Comparison of ENCODE assay signal across 17 mouse cellular contexts in the genomic region with DNA sequence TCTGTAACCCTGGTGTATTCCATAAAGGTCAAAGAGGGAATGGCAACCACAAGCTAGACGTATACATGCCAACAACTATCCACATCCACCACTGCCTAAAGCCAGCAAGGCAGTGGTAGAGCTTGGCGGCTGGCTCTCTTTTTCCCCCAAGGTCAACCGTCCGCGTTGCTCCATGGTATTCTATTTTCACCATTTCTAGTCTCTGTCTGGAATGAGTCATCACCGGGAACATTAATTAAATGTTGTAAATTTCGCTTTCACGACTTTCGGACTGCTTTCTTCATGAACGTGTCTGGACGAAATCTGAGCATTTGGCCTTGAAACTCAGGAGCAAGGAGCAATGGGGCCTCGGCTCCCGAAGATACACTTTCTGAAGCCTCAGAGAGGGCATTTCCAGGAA.
"Had no signal": no experiment of that assay in that cellular context is flagged by ENCODE, and none has a peak within 500 bp of the region (broad histone marks: within the 10 kb centered on the region; RNA-seq: fewer than 3 reads in every experiment).

No protein-coding gene starts in this region.

- H3K4me3 ChIP-seq: liver, embryonic 15.5 days; lung, embryonic 15.5 days; megakaryocyte, embryonic 14.5 days; midbrain, embryonic 13.5 days; midbrain, embryonic 15.5 days; neural tube, embryonic 12.5 days; stomach, embryonic 15.5 days had no signal

- H3K9ac ChIP-seq: liver, embryonic 15.5 days; liver, postnatal 0 days; lung, embryonic 15.5 days; midbrain, embryonic 13.5 days; midbrain, embryonic 15.5 days; neural tube, embryonic 12.5 days; stomach, embryonic 15.5 days had no signal

- DNase-seq: liver, postnatal 0 days; lung, adult 2 months; lung, postnatal 10 days; lung, postnatal 36 days; right cerebral cortex, postnatal 14 days; thymus, postnatal 14 days; thymus, postnatal 36 days had no signal

- H3K27ac ChIP-seq: liver, embryonic 15.5 days; lung, embryonic 15.5 days; macrophage; midbrain, embryonic 13.5 days; midbrain, embryonic 15.5 days; neural tube, embryonic 12.5 days; stomach, embryonic 15.5 days; stomach, postnatal 0 days had no signal

- H3K9me3 ChIP-seq: liver, embryonic 15.5 days; lung, embryonic 15.5 days; megakaryocyte, embryonic 14.5 days; midbrain, embryonic 13.5 days; midbrain, embryonic 15.5 days; neural tube, embryonic 12.5 days; stomach, embryonic 15.5 days had no signal

- H3K4me1 ChIP-seq: liver, embryonic 15.5 days; lung, embryonic 15.5 days; megakaryocyte, embryonic 14.5 days; midbrain, embryonic 13.5 days; midbrain, embryonic 15.5 days; neural tube, embryonic 12.5 days; stomach, embryonic 15.5 days had no signal

- H3K36me3 ChIP-seq: liver, embryonic 15.5 days; lung, embryonic 15.5 days; midbrain, embryonic 13.5 days; midbrain, embryonic 15.5 days; neural tube, embryonic 12.5 days; stomach, embryonic 15.5 days had no signal

- H3K27me3 ChIP-seq: liver, embryonic 15.5 days; lung, embryonic 15.5 days; midbrain, embryonic 13.5 days; midbrain, embryonic 15.5 days; neural tube, embryonic 12.5 days; stomach, embryonic 15.5 days had no signal

- ATAC-seq: liver, postnatal 0 days; midbrain, embryonic 13.5 days; midbrain, embryonic 15.5 days had no signal

- H3K4me2 ChIP-seq: liver, embryonic 15.5 days; lung, embryonic 15.5 days; midbrain, embryonic 11.5 days; midbrain, embryonic 13.5 days; midbrain, embryonic 15.5 days; neural tube, embryonic 12.5 days; stomach, embryonic 15.5 days had no signal
